Mouse (Mus musculus): ENCODE results near the gene Il18bp. TPM values are rescaled to one million over a fixed set of nuclear protein-coding genes. Genes with fewer than 3 reads are reported as not detected.
"Not testable (repeated sequence)": the region's sequence is repeated elsewhere in the genome, so short reads cannot be mapped to it uniquely, and the experiment has no call there.

Il18bp gene
- polyA plus RNA-seq (2012; rRNA removed), result 6.2 and 11.2 TPM in 2 replicates

GRCm38 (mm10) chr7:102018590-102018989 lies at the start of gene Il18bp:
Gene Il18bp, minus strand, starts transcription at chr7:102018690.
- Histone ChIP-seq H3K4me1 (ENCODE audit: control insufficient read depth, insufficient read depth, insufficient read length, low read length) (peaks cover 6% of the 10 kb centered on the region; the same call in 1 of the 2 replicates), H3K27ac (ENCODE audit: insufficient read depth, low read depth, low read length) (peak within 1 kb of the TSS; percentile 44), H3K36me3 (ENCODE audit: control insufficient read depth, insufficient read depth, low read length) (peaks cover 52% of the 10 kb centered on the region), H3K4me3 (ENCODE audit: low read depth, low read length) (peak within 1 kb of the TSS; percentile 15; the same call in 1 of the 2 replicates), H3K27me3 (ENCODE audit: control insufficient read depth, insufficient read depth, low read length) (no peaks in the 10 kb centered on the region)
- 98% methylated on average over 3 of the region's 3 CpGs for WGBS
- TF ChIP-seq CTCF (IDR thresholded peaks at IDR 0.05; ENCODE audit: extremely low read depth, insufficient read length, insufficient replicate concordance, low read depth, low read length) (no peak), POLR2A (IDR thresholded peaks at IDR 0.05; ENCODE audit: low read depth, low read length) (no peak)

GRCm38 (mm10) chr7:102066363-102066762 lies 47.9 kb upstream of the Il18bp start:
- Histone ChIP-seq H3K4me3 (ENCODE audit: low read depth, low read length) (no peak overlapping the region), H3K27me3 (ENCODE audit: control insufficient read depth, insufficient read depth, low read length) (no peaks in the 10 kb centered on the region), H3K36me3 (ENCODE audit: control insufficient read depth, insufficient read depth, low read length) (no peaks in the 10 kb centered on the region), H3K27ac (ENCODE audit: insufficient read depth, low read depth, low read length) (no peak overlapping the region), H3K4me1 (ENCODE audit: control insufficient read depth, insufficient read depth, insufficient read length, low read length) (peaks cover 3% of the 10 kb centered on the region; the same call in 1 of the 2 replicates)
- no peak for TF ChIP-seq CTCF (IDR thresholded peaks at IDR 0.05; ENCODE audit: extremely low read depth, insufficient read length, insufficient replicate concordance, low read depth, low read length)
- 46% methylated on average over 6 of the region's 6 CpGs for WGBS

GRCm38 (mm10) chr7:102065046-102065891 lies 46.8 kb upstream of the Il18bp start, which contains the start of the genes Rnf121, Xndc1 and Xntrpc:
Gene Rnf121, minus strand, starts transcription at chr7:102065469.
Gene Xndc1, plus strand, starts transcription at chr7:102065511.
Gene Xntrpc, plus strand, starts transcription at chr7:102065713.
- TF ChIP-seq POLR2A (IDR thresholded peaks at IDR 0.05; ENCODE audit: low read depth, low read length) (peak; percentile 73), CTCF (IDR thresholded peaks at IDR 0.05; ENCODE audit: extremely low read depth, insufficient read length, insufficient replicate concordance, low read depth, low read length) (no peak)
- Histone ChIP-seq H3K27ac (ENCODE audit: insufficient read depth, low read depth, low read length) (peak within 1 kb of the TSS; percentile 83), H3K27me3 (ENCODE audit: control insufficient read depth, insufficient read depth, low read length) (no peaks in the 10 kb centered on the region), H3K36me3 (ENCODE audit: control insufficient read depth, insufficient read depth, low read length) (no peaks in the 10 kb centered on the region), H3K4me1 (ENCODE audit: control insufficient read depth, insufficient read depth, insufficient read length, low read length) (peaks cover 3% of the 10 kb centered on the region; the same call in 1 of the 2 replicates), H3K4me3 (ENCODE audit: low read depth, low read length) (peak within 1 kb of the TSS; percentile 91)
- under 1% methylated on average over 56 of the region's 56 CpGs for whole genome bisulfite sequencing

DNA sequence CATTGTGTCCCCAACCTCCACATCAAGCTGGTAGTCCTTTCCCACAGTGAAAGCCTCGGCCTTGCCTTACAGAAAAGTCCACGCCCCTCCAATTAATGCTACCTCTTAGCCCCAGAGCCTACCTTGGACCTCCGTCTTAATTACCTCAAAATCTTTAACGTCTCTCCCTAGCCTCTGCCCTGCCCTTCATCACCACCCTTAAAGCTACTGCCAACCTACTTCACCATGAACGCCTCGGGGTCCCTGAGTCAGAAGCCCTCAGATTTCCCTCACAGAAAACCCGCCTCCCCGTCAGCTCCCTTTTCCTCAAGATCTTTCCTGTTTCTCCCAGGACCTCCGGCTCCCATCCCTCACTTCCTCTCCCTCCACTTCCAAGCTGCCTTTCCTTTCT lies 46.2 kb upstream of the Il18bp start:
- WGBS, result under 1% methylated on average over 9 of the region's 9 CpGs
- H3K27me3 ChIP-seq (ENCODE audit: control insufficient read depth, insufficient read depth, low read length), result no peaks in the 10 kb centered on the region

DNA sequence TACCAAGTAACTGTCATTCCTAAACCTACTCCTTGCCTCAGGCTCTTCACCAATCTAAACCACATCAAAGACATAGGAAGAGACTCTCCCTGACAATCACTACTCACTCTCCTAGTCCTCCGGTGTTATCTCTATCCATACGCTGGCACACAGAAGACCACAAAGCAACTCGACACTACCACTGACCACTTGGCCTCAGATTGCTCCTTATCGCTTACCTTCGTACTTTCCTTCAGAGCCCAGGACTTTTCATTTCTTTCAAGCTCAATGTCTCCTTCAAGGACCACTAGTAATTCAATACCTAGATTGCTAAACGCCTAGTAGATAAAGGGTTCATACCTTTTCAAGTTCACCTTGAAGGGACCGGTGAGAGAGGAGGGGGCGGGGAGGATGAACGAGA lies 45.4 kb upstream of the Il18bp start:
- peaks cover 3% of the 10 kb centered on the region; the same call in 1 of the 2 replicates for H3K36me3 ChIP-seq (ENCODE audit: control insufficient read depth, insufficient read depth, low read length)
- no peak overlapping the region for H3K4me3 ChIP-seq (ENCODE audit: low read depth, low read length)
- WGBS, result 27% methylated on average over 9 of the region's 9 CpGs
- no peak for TF ChIP-seq POLR2A (IDR thresholded peaks at IDR 0.05; ENCODE audit: low read depth, low read length)
- TF ChIP-seq CTCF (IDR thresholded peaks at IDR 0.05; ENCODE audit: extremely low read depth, insufficient read length, insufficient replicate concordance, low read depth, low read length), result no peak
- peak overlapping the region; percentile 48 for H3K27ac ChIP-seq (ENCODE audit: insufficient read depth, low read depth, low read length)
- no peaks in the 10 kb centered on the region for H3K27me3 ChIP-seq (ENCODE audit: control insufficient read depth, insufficient read depth, low read length)
- H3K4me1 ChIP-seq (ENCODE audit: control insufficient read depth, insufficient read depth, insufficient read length, low read length), result peaks cover 10% of the 10 kb centered on the region; the same call in 1 of the 2 replicates

More for the DNA sequence above, 46.2 kb upstream of the Il18bp start:
- Histone ChIP-seq H3K27ac (ENCODE audit: insufficient read depth, low read depth, low read length) (peak overlapping the region; percentile 53), H3K4me1 (ENCODE audit: control insufficient read depth, insufficient read depth, insufficient read length, low read length) (peaks cover 8% of the 10 kb centered on the region; the same call in 1 of the 2 replicates), H3K36me3 (ENCODE audit: control insufficient read depth, insufficient read depth, low read length) (peaks cover 2% of the 10 kb centered on the region; the same call in 1 of the 2 replicates), H3K4me3 (ENCODE audit: low read depth, low read length) (peak overlapping the region; percentile 91)
- no peak for TF ChIP-seq POLR2A (IDR thresholded peaks at IDR 0.05; ENCODE audit: low read depth, low read length)
- TF ChIP-seq CTCF (IDR thresholded peaks at IDR 0.05; ENCODE audit: extremely low read depth, insufficient read length, insufficient replicate concordance, low read depth, low read length), result no peak

GRCm38 (mm10) chr7:102062203-102062602 lies 43.7 kb upstream of the Il18bp start:
- Histone ChIP-seq H3K27me3 (ENCODE audit: control insufficient read depth, insufficient read depth, low read length) (no peaks in the 10 kb centered on the region), H3K4me1 (ENCODE audit: control insufficient read depth, insufficient read depth, insufficient read length, low read length) (peaks cover 10% of the 10 kb centered on the region; the same call in 1 of the 2 replicates), H3K36me3 (ENCODE audit: control insufficient read depth, insufficient read depth, low read length) (peaks cover 5% of the 10 kb centered on the region), H3K4me3 (ENCODE audit: low read depth, low read length) (no peak overlapping the region), H3K27ac (ENCODE audit: insufficient read depth, low read depth, low read length) (peak overlapping the region; percentile 25; the same call in 1 of the 2 replicates)
- WGBS, result 29% methylated on average over 1 of the region's 1 CpGs
- TF ChIP-seq CTCF (IDR thresholded peaks at IDR 0.05; ENCODE audit: extremely low read depth, insufficient read length, insufficient replicate concordance, low read depth, low read length) (no peak), POLR2A (IDR thresholded peaks at IDR 0.05; ENCODE audit: low read depth, low read length) (no peak)

- WGBS, result 63% methylated on average over 3 of the region's 3 CpGs
- Histone ChIP-seq H3K27me3 (ENCODE audit: control insufficient read depth, insufficient read depth, low read length) (no peaks in the 10 kb centered on the region), H3K4me1 (ENCODE audit: control insufficient read depth, insufficient read depth, insufficient read length, low read length) (peaks cover 10% of the 10 kb centered on the region; the same call in 1 of the 2 replicates), H3K27ac (ENCODE audit: insufficient read depth, low read depth, low read length) (no peak overlapping the region), H3K4me3 (ENCODE audit: low read depth, low read length) (no peak overlapping the region), H3K36me3 (ENCODE audit: control insufficient read depth, insufficient read depth, low read length) (peaks cover 8% of the 10 kb centered on the region)
- TF ChIP-seq CTCF (IDR thresholded peaks at IDR 0.05; ENCODE audit: extremely low read depth, insufficient read length, insufficient replicate concordance, low read depth, low read length) (no peak), POLR2A (IDR thresholded peaks at IDR 0.05; ENCODE audit: low read depth, low read length) (no peak)
Observed at GRCm38 (mm10) chr7:102061353-102061752, 42.9 kb upstream of the Il18bp start.

GRCm38 (mm10) chr7:102048524-102048923 lies 30.0 kb upstream of the Il18bp start:
- not testable (repeated sequence) for H3K4me3 ChIP-seq (ENCODE audit: low read depth, low read length); H3K4me1 ChIP-seq (ENCODE audit: control insufficient read depth, insufficient read depth, insufficient read length, low read length); H3K27ac ChIP-seq (ENCODE audit: insufficient read depth, low read depth, low read length); H3K36me3 ChIP-seq (ENCODE audit: control insufficient read depth, insufficient read depth, low read length); H3K27me3 ChIP-seq (ENCODE audit: control insufficient read depth, insufficient read depth, low read length)
